Mouse (Mus musculus) neural tube, embryonic 13.5 days (tissue): ENCODE measurements at regions not wholly inside any gene's neighbourhood (a gene's known extent, or its start where the extent isn't known, plus 50 kb on each side); places are given as distances from the start of the nearest gene placed in this dataset.

Experiments used
- ATAC-seq: fragments of 200-750 bp; cut with Nextera tagmentation; 2 replicates; pipeline ENCODE4 v1.8.0; 2017; ENCODE audit warnings: low read depth, mild to moderate bottlenecking, moderate TSS enrichment, moderate library complexity
- H3K27ac ChIP-seq: fragments of 300-500 bp; sonication (generic); replicated peaks from 2 replicates; pipeline ENCODE4 v1.5.1; 2015; ENCODE audit warnings: moderate library complexity, mild to moderate bottlenecking, inconsistent platforms
- H3K27me3 ChIP-seq: fragments of 300-500 bp; sonication (generic); 2 replicates; pipeline ENCODE4 v1.6.1; 2015; ENCODE audit warnings: mild to moderate bottlenecking, inconsistent platforms
- H3K36me3 ChIP-seq: fragments of 300-500 bp; sonication (generic); 2 replicates; pipeline ENCODE4 v1.6.1; 2015; ENCODE audit warnings: mild to moderate bottlenecking, inconsistent platforms
- H3K4me1 ChIP-seq: fragments of 300-500 bp; sonication (generic); replicated peaks from 2 replicates; pipeline ENCODE4 v1.6.1; 2015; ENCODE audit warnings: inconsistent platforms
- H3K4me2 ChIP-seq: fragments of 300-500 bp; sonication (generic); 2 replicates; pipeline ENCODE4 v1.6.1; 2015; ENCODE audit warnings: inconsistent platforms, mild to moderate bottlenecking, moderate library complexity
- H3K4me3 ChIP-seq: fragments of 300-500 bp; sonication (generic); 2 replicates; pipeline ENCODE4 v1.5.1; 2015; ENCODE audit warnings: mild to moderate bottlenecking, inconsistent platforms
- H3K9ac ChIP-seq: fragments of 300-500 bp; sonication (generic); 2 replicates; pipeline ENCODE4 v1.6.1; 2015; ENCODE audit warnings: moderate library complexity, mild to moderate bottlenecking, inconsistent platforms
- H3K9me3 ChIP-seq: fragments of 300-500 bp; sonication (generic); 2 replicates; pipeline ENCODE4 v1.6.1; 2016; ENCODE audit warnings: inconsistent platforms
- WGBS: fragments of 180-500 bp; shearing (Covaris S2); methylation state at CpG from one replicate; pipeline ENCODE4 v1.1.7; 2015; 5-methylcytosine and 5-hydroxymethylcytosine counted together

GRCm38 (mm10) chrX:13386354-13386753, 79.6 kb upstream of the Nyx start:
- H3K4me3 ChIP-seq, result no peak overlapping the region
- H3K9me3 ChIP-seq, result 0 out of 2 replicates have a peak, but pooled peaks cover 5% of the 10 kb centered on the region
- no peak for ATAC-seq
- no peaks in the 10 kb centered on the region; the same call in 1 of the 2 replicates for H3K27me3 ChIP-seq
- H3K9ac ChIP-seq, result no peak overlapping the region
- H3K4me2 ChIP-seq, result no peak overlapping the region
- no peaks in the 10 kb centered on the region for H3K4me1 ChIP-seq
- 87% methylated on average over 9 of the region's 9 CpGs for WGBS
- no peaks in the 10 kb centered on the region for H3K36me3 ChIP-seq
- H3K27ac ChIP-seq, result no peak overlapping the region

DNA sequence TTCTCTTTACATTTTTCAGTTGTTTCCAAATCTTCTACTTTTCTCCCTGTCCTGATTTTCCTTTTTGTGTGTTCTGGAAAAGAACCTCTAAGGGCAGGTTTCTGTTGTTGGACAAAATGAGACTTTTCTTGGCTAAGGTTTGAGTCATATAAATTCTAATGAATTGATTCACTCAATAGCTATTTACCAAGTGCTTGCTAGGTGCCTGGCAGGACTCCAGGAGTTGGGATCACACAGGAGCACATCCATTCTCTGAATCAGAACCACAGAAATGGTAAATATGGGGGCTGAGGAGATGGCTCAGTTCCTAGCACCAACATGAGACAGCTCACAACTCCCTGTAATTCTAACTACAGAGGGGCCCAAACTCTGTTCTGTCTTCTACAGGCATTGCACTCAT, 67.4 kb upstream of the Nyx start:
- Histone ChIP-seq H3K4me1 (no peaks in the 10 kb centered on the region), H3K4me3 (no peak overlapping the region), H3K36me3 (no peaks in the 10 kb centered on the region), H3K27me3 (peaks cover 3% of the 10 kb centered on the region; the same call in 1 of the 2 replicates), H3K9me3 (0 out of 2 replicates have a peak, but pooled peaks cover 2% of the 10 kb centered on the region), H3K27ac (no peak overlapping the region), H3K4me2 (no peak overlapping the region), H3K9ac (no peak overlapping the region)
- ATAC-seq, result no peak

DNA sequence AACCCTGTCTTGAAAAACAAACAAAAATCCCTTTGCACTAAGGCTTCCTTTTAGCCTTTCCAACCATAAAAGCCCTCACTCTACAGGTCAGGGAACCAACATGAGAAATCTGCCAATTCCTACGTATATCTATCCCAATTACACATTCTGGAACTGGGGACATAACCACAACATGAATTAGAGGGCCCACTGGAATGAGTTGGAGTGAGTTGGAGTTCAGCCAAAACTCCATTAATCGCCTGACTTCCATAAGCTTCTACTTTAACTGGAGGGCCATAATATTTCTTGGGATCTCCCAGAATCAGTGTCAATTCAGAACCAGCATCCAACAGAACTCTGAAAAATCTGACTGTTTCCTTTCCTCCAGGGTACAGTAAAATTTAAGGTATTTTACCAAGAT, 53.2 kb upstream of the Nyx start:
- H3K27me3 ChIP-seq, result peaks cover 16% of the 10 kb centered on the region
- no peak overlapping the region for H3K4me2 ChIP-seq
- H3K4me1 ChIP-seq, result no peaks in the 10 kb centered on the region
- no peaks in the 10 kb centered on the region for H3K9me3 ChIP-seq
- no peak overlapping the region for H3K4me3 ChIP-seq
- no peak overlapping the region for H3K27ac ChIP-seq
- 54% methylated on average over 2 of the region's 2 CpGs for WGBS
- no peak overlapping the region for H3K9ac ChIP-seq
- no peaks in the 10 kb centered on the region for H3K36me3 ChIP-seq
- ATAC-seq, result no peak

DNA sequence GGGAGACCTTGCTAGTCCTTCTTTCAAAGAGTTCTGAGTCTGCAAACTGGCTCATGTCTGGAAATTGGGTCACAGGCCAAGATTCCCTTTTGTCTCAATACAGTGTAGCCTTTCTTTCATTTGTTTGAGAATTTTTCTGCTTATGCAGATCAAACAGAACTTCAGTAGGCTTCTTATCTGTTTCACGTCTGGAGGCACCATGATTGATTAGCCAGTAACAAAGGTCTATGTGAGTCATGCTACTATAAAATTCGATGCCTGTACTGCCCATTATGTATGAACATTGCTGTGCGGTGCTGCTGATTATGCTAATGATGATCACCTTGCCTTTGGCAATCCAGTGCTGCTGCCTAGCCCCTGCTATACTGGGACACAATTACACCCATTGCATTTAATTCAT, 52.8 kb upstream of the Nyx start:
- H3K27me3 ChIP-seq, result peaks cover 16% of the 10 kb centered on the region
- H3K36me3 ChIP-seq, result no peaks in the 10 kb centered on the region
- 28% methylated on average over 3 of the region's 3 CpGs for WGBS
- H3K4me2 ChIP-seq, result no peak overlapping the region
- no peak overlapping the region for H3K4me3 ChIP-seq
- H3K9me3 ChIP-seq, result no peaks in the 10 kb centered on the region
- no peak overlapping the region for H3K9ac ChIP-seq
- no peak for ATAC-seq
- H3K27ac ChIP-seq, result no peak overlapping the region
- no peaks in the 10 kb centered on the region for H3K4me1 ChIP-seq
